Mouse (Mus musculus): ENCODE results near the gene Smim12. TPM values are rescaled to one million over a fixed set of nuclear protein-coding genes. Genes with fewer than 3 reads are reported as not detected.

Gene Smim12
- polyA plus RNA-seq (2015; fragmentation: Nextera tagmentation; extraction: Ambion mirVana): 49.3 and 52.8 TPM in 2 replicates

DNA sequence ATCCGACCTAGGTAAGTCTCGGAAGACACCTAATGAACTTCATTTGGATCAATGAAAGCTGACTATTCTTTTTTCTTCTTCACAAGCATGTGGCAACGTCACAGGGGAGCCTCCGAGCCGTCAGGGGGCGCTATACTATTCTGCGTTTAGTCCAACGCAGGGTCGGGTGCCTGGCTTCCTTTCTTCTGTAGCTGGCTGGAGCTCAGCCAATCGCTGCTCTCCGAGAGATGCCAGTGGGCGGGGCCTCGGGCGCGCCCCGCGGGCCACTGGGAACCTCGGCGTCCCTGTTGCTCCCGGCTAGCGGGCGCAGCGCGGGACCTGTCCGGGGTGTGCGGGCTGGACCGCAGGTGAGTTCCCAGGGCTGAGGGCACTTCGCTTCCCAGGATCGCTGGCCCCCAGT is at the start of gene Smim12:
Gene Smim12, plus strand, starts transcription at position 233 of the 400 bp plus-strand sequence.
- under 1% methylated on average over 29 of the region's 29 CpGs for WGBS
- Histone ChIP-seq H3K4me2 (ENCODE audit: low read length) (peak within 1 kb of the TSS; percentile 77), H3K27me3 (replicated peaks; ENCODE audit: control insufficient read depth, insufficient read depth, low read length) (no peaks in the 10 kb centered on the region; the same call in 1 of the 2 replicates), H3K36me3 (ENCODE audit: control insufficient read depth, insufficient read depth) (no peaks in the 10 kb centered on the region), H3K9me3 (ENCODE audit: control insufficient read depth, low read length) (no peaks in the 10 kb centered on the region), H3K4me3 (replicated peaks; ENCODE audit: low read length) (peak within 1 kb of the TSS; percentile 99), H3K27ac (ENCODE audit: low read length) (peak within 1 kb of the TSS; percentile 26), H3K4me1 (replicated peaks; ENCODE audit: control insufficient read depth, insufficient read depth, low read length) (peaks cover 13% of the 10 kb centered on the region), H3K9ac (replicated peaks; ENCODE audit: low read depth, low read length) (peak within 1 kb of the TSS; percentile 96)
- peak; percentile 91 for ATAC-seq

DNA sequence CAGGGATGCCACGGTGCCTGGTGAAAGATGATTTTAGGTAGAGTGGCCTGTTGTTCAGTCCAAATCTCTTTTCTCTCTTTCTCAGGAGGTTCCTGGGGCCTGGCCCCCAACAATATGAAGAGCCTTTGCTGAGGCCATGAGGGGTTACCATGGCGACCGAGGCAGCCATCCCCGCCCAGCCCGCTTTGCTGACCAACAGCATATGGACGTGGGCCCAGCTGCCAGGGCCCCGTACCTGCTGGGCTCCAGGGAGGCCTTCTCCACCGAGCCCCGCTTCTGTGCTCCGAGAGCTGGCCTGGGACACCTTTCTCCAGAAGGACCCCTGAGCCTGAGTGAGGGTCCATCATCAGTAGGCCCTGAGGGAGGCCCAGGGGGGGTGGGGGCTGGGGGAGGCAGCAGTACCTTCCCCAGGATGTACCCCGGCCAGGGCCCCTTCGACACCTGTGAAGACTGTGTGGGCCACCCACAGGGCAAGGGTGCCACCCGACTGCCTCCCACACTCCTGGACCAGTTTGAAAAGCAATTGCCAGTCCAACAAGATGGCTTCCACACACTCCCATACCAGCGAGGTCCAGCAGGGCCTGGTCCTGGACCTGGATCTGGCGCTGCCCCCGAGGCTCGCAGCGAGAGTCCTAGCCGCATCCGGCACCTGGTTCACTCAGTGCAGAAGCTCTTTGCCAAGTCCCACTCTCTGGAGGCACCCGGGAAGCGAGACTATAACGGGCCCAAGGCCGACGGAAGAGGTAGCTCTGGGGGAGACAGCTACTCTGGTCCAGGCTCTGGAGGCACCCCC is 48.9 kb upstream of the Smim12 start:
- Histone ChIP-seq H3K4me2 (ENCODE audit: low read length) (no peak overlapping the region), H3K36me3 (ENCODE audit: control insufficient read depth, insufficient read depth) (no peaks in the 10 kb centered on the region), H3K27ac (ENCODE audit: low read length) (no peak overlapping the region), H3K9ac (replicated peaks; ENCODE audit: low read depth, low read length) (no peak overlapping the region), H3K4me3 (replicated peaks; ENCODE audit: low read length) (no peak overlapping the region), H3K9me3 (ENCODE audit: control insufficient read depth, low read length) (no peaks in the 10 kb centered on the region), H3K27me3 (replicated peaks; ENCODE audit: control insufficient read depth, insufficient read depth, low read length) (no peaks in the 10 kb centered on the region), H3K4me1 (replicated peaks; ENCODE audit: control insufficient read depth, insufficient read depth, low read length) (peaks cover 12% of the 10 kb centered on the region)
- WGBS: 80% methylated on average over 23 of the region's 25 CpGs
- ATAC-seq: no peak

DNA sequence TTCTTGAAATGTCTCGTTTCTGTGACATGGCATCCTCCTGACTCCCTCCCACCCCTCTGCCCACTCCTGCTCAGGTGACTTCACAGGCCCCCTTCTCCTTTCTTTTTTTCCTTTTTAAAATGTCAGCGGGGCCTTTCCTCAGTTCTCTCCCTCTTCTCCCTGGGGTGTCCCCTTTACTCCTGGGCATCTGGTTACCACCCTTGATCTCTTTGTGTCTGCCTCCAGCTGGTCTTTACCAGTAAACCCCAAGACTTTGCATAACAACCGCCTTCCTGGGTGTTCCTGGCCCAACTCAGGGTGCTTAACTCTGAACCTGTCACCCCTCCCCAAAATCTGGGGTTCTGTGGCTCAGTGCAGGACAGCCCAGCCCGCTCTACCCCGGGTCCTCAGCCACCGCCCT is 45.0 kb upstream of the Smim12 start:
- H3K36me3 ChIP-seq (ENCODE audit: control insufficient read depth, insufficient read depth): no peaks in the 10 kb centered on the region
- no peaks in the 10 kb centered on the region for H3K27me3 ChIP-seq (replicated peaks; ENCODE audit: control insufficient read depth, insufficient read depth, low read length)
- H3K4me3 ChIP-seq (replicated peaks; ENCODE audit: low read length): no peak overlapping the region
- peaks cover 4% of the 10 kb centered on the region for H3K4me1 ChIP-seq (replicated peaks; ENCODE audit: control insufficient read depth, insufficient read depth, low read length)
- no peak overlapping the region for H3K9ac ChIP-seq (replicated peaks; ENCODE audit: low read depth, low read length)
- no peaks in the 10 kb centered on the region for H3K9me3 ChIP-seq (ENCODE audit: control insufficient read depth, low read length)
- H3K4me2 ChIP-seq (ENCODE audit: low read length): no peak overlapping the region
- 23% methylated on average over 6 of the region's 6 CpGs for WGBS
- no peak overlapping the region for H3K27ac ChIP-seq (ENCODE audit: low read length)
- no peak for ATAC-seq

DNA sequence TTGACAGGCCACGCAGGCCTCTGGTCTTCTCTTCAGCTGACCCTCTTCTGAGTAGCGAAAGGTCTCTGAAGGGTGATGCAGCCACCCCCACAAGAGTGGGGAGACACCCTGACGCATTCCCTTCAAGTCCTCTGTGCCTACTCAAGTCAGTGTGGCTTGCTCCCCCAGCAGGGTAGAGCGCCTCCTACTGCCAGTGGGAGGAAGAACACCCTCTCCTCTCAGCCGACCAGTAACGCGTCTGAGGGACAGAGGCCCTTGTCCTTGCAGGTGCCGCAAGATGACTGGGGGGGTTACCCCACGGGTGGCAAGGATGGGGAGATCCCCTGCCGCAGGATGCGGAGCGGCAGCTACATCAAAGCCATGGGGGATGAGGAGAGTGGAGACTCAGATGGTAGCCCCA is 44.2 kb upstream of the Smim12 start:
- no peaks in the 10 kb centered on the region for H3K4me1 ChIP-seq (replicated peaks; ENCODE audit: control insufficient read depth, insufficient read depth, low read length)
- H3K4me2 ChIP-seq (ENCODE audit: low read length): no peak overlapping the region
- no peaks in the 10 kb centered on the region for H3K27me3 ChIP-seq (replicated peaks; ENCODE audit: control insufficient read depth, insufficient read depth, low read length)
- no peaks in the 10 kb centered on the region for H3K36me3 ChIP-seq (ENCODE audit: control insufficient read depth, insufficient read depth)
- no peak overlapping the region for H3K4me3 ChIP-seq (replicated peaks; ENCODE audit: low read length)
- whole genome bisulfite sequencing: 64% methylated on average over 12 of the region's 12 CpGs
- H3K9me3 ChIP-seq (ENCODE audit: control insufficient read depth, low read length): no peaks in the 10 kb centered on the region
- no peak overlapping the region for H3K9ac ChIP-seq (replicated peaks; ENCODE audit: low read depth, low read length)
- ATAC-seq: no peak
- H3K27ac ChIP-seq (ENCODE audit: low read length): no peak overlapping the region

DNA sequence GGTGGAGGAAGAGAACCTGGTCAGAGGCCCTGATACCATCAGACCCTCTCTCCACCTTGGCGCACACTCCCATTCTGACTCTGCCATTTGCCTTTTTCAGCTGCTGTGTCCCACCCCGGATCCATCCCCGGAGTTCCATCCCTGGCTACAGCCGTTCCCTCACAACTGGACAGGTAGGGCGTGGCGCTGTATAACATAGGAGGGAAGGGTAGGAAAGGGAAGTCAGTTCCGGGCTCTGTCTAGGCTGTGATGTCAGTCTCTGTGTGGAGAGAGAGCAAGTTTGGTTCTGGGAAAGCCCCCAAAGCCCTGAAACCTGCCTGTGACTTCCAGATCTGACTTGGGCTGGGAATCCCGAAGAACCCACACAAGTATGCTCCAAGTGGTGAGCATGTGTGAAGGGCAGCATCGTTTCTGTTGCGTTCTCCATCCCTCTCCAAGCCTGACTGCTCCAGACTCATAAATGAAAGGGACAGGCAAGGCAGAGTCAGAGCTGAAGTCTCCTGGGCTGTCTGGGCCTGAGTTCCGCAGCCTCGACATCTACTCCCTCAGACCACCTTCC is 43.3 kb upstream of the Smim12 start:
- no peak overlapping the region for H3K27ac ChIP-seq (ENCODE audit: low read length)
- no peak overlapping the region for H3K4me2 ChIP-seq (ENCODE audit: low read length)
- ATAC-seq: no peak
- no peaks in the 10 kb centered on the region for H3K36me3 ChIP-seq (ENCODE audit: control insufficient read depth, insufficient read depth)
- H3K9me3 ChIP-seq (ENCODE audit: control insufficient read depth, low read length): no peaks in the 10 kb centered on the region
- 90% methylated on average over 12 of the region's 12 CpGs for WGBS
- no peaks in the 10 kb centered on the region for H3K27me3 ChIP-seq (replicated peaks; ENCODE audit: control insufficient read depth, insufficient read depth, low read length)
- no peak overlapping the region for H3K9ac ChIP-seq (replicated peaks; ENCODE audit: low read depth, low read length)
- H3K4me3 ChIP-seq (replicated peaks; ENCODE audit: low read length): no peak overlapping the region
- H3K4me1 ChIP-seq (replicated peaks; ENCODE audit: control insufficient read depth, insufficient read depth, low read length): no peaks in the 10 kb centered on the region

DNA sequence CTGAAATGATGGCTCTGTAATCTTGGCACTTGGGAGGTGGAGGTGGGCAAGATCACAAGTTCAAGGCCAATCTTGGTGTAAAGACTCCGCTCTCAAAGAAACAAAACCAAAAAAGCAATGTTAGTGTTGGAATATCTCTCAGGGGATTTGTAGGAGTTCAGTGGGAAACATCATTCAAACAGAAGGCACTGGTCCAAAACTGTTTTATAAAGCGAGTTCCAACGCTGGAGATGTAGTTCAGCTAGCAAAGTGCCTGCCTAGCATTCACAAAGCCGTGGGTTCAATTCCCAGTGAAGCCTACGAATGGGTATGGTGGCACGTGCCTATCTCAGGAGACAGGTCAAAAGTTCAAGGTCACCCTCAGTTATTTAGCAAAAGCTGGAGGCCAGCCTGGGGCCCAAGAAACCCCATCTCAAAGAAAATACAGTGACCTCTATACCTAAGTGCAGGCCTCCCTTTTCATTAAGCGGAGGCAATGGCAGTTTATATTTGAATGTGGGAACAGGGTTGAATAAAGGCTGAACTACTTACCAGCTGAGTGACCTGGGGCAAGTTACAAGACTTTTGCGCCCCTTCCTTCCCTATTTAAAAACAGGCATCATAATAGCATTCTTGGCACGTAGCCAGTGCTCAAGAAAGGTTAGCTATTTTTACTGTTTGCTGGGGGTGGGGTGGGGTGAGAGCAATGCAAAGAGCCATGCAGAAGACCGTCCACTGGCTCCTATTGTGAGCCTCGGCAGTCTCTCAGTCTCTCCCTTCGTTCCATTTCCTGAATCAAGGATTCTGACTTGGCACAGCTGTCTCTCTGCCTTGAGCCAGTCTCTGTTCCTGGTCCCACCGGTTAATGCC is 42.6 kb upstream of the Smim12 start:
- no peak overlapping the region for H3K9ac ChIP-seq (replicated peaks; ENCODE audit: low read depth, low read length)
- 68% methylated on average over 13 of the region's 13 CpGs for WGBS

DNA sequence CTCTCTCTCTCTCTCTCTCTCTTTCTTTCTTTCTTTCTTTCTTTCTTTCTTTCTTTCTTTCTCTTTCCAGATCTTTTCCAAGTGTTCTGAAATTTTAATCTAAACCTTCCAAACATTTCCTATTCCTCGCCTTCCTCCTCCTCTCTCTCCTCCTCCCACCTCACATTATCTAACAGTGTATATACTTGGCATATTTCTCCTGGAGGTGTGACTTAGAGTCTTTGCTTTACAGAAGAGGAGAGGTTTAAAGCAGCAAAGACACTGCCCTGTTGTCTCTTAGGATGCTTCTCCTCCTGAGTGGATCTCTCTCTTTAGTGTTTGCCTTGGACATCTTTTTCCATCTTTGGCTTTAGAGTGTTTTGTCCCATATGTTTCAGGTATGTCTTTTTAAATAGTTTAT is 40.5 kb upstream of the Smim12 start:
- no peaks in the 10 kb centered on the region for H3K36me3 ChIP-seq (ENCODE audit: control insufficient read depth, insufficient read depth)
- no peak overlapping the region for H3K4me2 ChIP-seq (ENCODE audit: low read length)
- no peak overlapping the region for H3K27ac ChIP-seq (ENCODE audit: low read length)
- no peak overlapping the region for H3K9ac ChIP-seq (replicated peaks; ENCODE audit: low read depth, low read length)
- no peaks in the 10 kb centered on the region for H3K9me3 ChIP-seq (ENCODE audit: control insufficient read depth, low read length)
- no peaks in the 10 kb centered on the region for H3K27me3 ChIP-seq (replicated peaks; ENCODE audit: control insufficient read depth, insufficient read depth, low read length)
- ATAC-seq: no peak
- H3K4me3 ChIP-seq (replicated peaks; ENCODE audit: low read length): no peak overlapping the region
- no peaks in the 10 kb centered on the region for H3K4me1 ChIP-seq (replicated peaks; ENCODE audit: control insufficient read depth, insufficient read depth, low read length)
- 67% methylated on average over 1 of the region's 1 CpGs for WGBS

More for the DNA sequence above, 42.6 kb upstream of the Smim12 start:
- Histone ChIP-seq H3K9me3 (ENCODE audit: control insufficient read depth, low read length) (no peaks in the 10 kb centered on the region), H3K27ac (ENCODE audit: low read length) (no peak overlapping the region), H3K27me3 (replicated peaks; ENCODE audit: control insufficient read depth, insufficient read depth, low read length) (no peaks in the 10 kb centered on the region), H3K4me1 (replicated peaks; ENCODE audit: control insufficient read depth, insufficient read depth, low read length) (no peaks in the 10 kb centered on the region), H3K36me3 (ENCODE audit: control insufficient read depth, insufficient read depth) (no peaks in the 10 kb centered on the region), H3K4me2 (ENCODE audit: low read length) (no peak overlapping the region), H3K4me3 (replicated peaks; ENCODE audit: low read length) (no peak overlapping the region)
- no peak for ATAC-seq

DNA sequence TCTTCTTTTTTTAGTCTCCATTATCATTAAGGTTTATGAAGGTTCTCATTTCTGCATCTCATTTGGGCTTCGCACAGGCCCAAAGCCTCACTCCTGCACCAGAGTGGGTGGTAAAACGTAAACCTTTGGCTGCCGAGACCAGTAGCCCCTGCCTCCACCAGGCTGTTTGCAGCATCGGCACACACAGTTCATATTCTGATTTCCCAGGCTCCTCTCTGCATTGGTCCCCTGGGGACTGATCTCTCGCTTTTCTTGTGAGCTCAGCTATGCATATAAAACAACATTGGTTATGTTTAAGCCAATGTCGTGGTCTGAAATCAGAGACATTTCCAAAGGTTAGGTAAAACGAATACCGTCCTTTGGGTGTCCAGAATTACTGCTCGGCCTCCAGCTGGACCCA is 32.3 kb upstream of the Smim12 start:
- ATAC-seq: no peak
- Histone ChIP-seq H3K9ac (replicated peaks; ENCODE audit: low read depth, low read length) (no peak overlapping the region), H3K4me3 (replicated peaks; ENCODE audit: low read length) (no peak overlapping the region), H3K27ac (ENCODE audit: low read length) (no peak overlapping the region), H3K27me3 (replicated peaks; ENCODE audit: control insufficient read depth, insufficient read depth, low read length) (peaks cover 7% of the 10 kb centered on the region), H3K4me1 (replicated peaks; ENCODE audit: control insufficient read depth, insufficient read depth, low read length) (peaks cover 4% of the 10 kb centered on the region; the same call in 1 of the 2 replicates), H3K9me3 (ENCODE audit: control insufficient read depth, low read length) (no peaks in the 10 kb centered on the region), H3K4me2 (ENCODE audit: low read length) (no peak overlapping the region), H3K36me3 (ENCODE audit: control insufficient read depth, insufficient read depth) (no peaks in the 10 kb centered on the region)
- 80% methylated on average over 9 of the region's 9 CpGs for WGBS

DNA sequence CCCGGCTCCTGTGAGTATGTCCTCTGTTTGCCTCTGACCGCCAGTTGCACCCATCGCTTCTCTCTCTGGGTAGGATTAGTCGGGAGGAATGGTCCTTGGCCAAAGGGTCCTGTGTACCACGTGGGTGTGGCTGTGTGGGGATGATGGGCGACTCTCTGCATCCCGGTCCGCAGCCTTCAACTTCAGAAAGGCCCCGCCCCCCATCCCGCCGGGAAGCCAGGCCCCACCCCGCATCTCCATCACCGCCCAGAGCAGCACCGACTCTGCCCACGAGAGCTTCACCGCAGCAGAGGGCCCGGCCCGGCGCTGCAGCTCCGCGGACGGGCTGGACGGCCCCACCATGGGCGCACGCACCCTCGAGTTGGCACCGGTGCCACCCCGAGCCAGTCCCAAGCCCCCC is 29.1 kb upstream of the Smim12 start:
- Histone ChIP-seq H3K4me1 (replicated peaks; ENCODE audit: control insufficient read depth, insufficient read depth, low read length) (peaks cover 4% of the 10 kb centered on the region; the same call in 1 of the 2 replicates), H3K4me3 (replicated peaks; ENCODE audit: low read length) (peak overlapping the region; percentile 21), H3K27me3 (replicated peaks; ENCODE audit: control insufficient read depth, insufficient read depth, low read length) (peaks cover 7% of the 10 kb centered on the region), H3K9me3 (ENCODE audit: control insufficient read depth, low read length) (no peaks in the 10 kb centered on the region), H3K4me2 (ENCODE audit: low read length) (peak overlapping the region; percentile 26), H3K9ac (replicated peaks; ENCODE audit: low read depth, low read length) (peak overlapping the region; percentile 25; the same call in 1 of the 2 replicates), H3K27ac (ENCODE audit: low read length) (no peak overlapping the region), H3K36me3 (ENCODE audit: control insufficient read depth, insufficient read depth) (no peaks in the 10 kb centered on the region)
- 18% methylated on average over 27 of the region's 28 CpGs for WGBS
- 0 out of 2 replicates have a peak, but pooled peaks have one; percentile 26 for ATAC-seq
